Mouse (Mus musculus) c-Kit-positive CD71-positive TER-119-negative erythroid progenitor cells, embryonic 14.5 days (primary cell): ENCODE measurements around the gene Mmp23.

Source experiments
- DNase-seq: peaks from one replicate; pipeline ENCODE4 v3.0.0-alpha.2; 2013; ENCODE audit warnings: low read depth

Mmp23 gene

GRCm38 (mm10) chr4:155601091-155601996 is 51.8 kb downstream of the Mmp23 start, which contains the start of gene Slc35e2:
TSS of gene Slc35e2 (plus strand) at chr4:155601416.
- DNase-seq, result peak; percentile 86
